Mouse (Mus musculus) T-helper 1 cell (primary cell): Measurements from ENCODE around the gene Rapgef4.

ENCODE experiments used
- in situ Hi-C: fragments of 300-600 bp; cut with MboI, MseI; formaldehyde crosslinking; loops from one replicate; pipeline ENCODE4 v1.15.1; 2025; ENCODE audit warnings: high pct_unique_total_duplicates

Rapgef4 gene

DNA sequence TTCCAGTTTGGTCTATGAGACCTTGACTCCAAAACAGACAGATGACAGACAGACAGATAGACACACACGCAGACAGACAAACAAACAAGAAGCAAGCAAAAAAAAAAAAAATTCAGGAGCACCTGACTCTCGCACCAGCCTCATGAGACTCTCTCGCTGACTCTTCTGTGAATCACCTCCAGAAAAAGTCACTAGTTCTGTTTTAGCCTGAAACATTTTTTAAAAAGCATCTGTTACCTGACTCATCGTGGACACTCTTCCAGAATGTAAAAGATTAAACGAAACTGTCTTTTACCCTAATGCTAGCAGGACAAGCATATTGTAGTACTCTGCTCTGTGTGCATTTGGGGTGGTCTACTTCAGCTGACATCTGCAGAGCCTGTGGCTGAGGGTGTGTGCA is 44.6 kb downstream of the Rapgef4 start:
- in situ Hi-C loops: no loop called here

DNA sequence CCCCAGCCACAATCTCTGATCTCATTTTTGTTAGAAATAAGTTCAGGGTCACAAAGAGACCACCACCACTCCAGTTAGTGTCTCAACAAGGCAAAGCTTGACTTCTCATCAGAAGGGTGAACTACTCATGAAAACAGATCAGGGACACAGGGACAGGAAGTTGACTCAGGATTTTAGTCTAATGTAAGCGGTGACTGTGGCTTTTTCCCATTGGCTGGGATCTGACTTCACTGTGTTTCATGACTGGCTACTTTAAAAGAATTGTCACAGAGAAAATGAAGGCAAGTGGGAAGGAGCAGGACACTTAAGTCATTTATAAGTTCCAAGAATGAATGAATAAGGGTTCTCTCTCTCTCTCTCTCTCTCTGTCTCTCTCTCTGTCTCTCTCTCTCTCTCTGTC is 45.5 kb downstream of the Rapgef4 start:
- in situ Hi-C loops: no loop called here

DNA sequence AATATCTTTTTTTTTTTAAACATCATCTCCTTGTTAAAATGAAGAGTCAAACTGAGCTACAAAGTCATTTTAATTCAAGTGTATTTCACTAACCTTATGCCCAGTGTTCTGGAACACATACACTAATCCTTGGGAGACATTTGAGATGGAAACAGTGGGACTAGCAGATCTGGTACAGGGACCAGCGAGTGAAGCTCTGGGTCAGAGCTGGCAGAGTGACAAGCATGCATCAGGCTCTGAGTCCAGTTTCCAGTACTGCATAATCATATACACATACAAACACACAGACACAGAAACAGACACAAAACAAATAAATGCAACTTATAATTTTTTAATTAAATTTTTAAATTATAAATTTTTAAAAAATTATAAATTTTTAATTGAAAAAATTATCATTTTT is 48.0 kb downstream of the Rapgef4 start:
- in situ Hi-C loops: no loop called here

DNA sequence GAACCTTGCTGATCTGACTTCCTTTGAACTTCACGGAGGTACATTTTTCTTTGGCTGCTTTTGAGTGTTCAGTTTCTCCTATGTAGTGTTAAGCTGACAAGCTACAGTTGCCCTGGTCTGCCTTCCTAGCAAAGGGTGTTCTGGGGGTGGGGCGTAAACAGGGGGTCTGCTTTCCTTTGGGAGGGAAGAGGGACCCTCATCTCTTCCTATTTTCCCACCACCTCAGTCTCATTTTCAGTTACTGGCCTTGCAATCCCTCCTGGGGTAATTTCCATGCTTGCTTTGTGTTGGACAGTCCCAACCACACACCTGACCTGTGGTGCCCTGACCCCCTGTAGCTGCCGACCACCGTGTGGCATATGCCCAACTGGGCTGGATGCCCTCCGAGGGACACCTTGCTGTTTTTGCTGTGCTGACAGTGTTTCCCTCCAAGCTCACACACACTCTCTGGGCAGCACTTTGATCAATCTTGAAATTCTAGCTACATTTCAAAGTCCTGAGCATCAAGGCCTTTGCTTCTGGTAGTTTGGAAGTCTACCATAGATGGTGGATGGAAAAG is 48.6 kb downstream of the Rapgef4 start:
- in situ Hi-C loops: loop anchor here (5.0 kb wide), 1 partner anchor 62 kb away; no protein-coding TSS in a partner anchor

DNA sequence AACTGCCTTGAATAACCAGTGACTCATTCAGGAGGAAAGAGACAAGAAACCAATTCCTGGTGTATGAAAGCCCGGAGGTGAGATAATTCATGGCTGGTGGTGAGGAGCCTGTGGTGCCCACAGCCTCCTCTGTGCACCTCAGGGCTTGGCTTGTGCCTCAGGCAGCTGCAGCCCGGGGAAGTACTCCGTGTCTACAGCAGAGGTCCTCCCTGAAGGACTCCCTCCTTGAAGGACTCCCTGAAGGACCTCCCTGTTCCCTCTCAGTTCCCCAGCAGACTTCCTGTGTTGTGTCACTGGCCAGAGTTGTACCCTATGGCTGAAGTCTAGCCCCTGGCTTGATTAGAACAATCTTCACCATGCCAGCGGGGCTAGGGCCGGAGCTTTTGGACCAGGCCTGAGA is 50.7 kb downstream of the Rapgef4 start:
- in situ Hi-C loops: loop anchor here (5.0 kb wide), 1 partner anchor 64 kb away; no protein-coding TSS in a partner anchor

DNA sequence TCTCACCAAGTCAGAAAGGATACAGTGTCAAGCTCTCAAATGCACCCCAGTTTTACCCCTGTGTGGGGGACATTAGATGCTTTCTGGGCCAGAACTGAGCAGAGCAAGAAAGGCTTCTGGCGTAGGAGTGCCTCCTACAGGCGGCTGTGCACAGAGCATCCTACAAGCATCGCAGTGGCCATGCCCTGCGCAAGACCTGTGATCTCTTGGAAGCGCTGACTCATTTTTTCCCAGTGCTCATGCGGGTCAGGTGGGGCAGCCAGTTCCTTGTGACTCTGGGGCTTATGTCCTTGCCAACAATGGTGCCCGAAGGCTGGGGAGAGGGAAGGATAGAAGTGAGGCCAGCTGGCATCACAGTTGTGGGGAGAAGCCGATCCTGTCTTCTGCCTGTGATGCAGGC is 54.6 kb downstream of the Rapgef4 start:
- in situ Hi-C loops: no loop called here

DNA sequence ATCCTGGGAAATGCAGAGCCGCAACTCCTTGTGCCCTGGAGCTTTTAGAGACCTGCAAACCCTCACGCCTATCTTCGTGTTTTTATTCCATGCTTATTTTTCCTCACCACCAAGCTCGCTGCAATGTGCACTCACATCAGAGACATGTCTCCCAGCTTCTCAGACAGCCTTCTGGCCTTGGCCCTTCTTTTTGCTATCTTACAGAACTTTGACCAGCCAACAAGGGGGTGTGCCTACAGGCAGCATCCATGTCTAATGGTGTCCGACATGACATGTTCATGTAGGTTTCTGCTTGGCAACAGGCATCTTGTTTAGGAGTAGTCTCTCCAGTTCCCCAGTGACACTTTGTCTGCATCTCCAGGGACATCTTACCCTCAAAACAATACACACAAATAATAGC is 56.3 kb downstream of the Rapgef4 start:
- in situ Hi-C loops: no loop called here

DNA sequence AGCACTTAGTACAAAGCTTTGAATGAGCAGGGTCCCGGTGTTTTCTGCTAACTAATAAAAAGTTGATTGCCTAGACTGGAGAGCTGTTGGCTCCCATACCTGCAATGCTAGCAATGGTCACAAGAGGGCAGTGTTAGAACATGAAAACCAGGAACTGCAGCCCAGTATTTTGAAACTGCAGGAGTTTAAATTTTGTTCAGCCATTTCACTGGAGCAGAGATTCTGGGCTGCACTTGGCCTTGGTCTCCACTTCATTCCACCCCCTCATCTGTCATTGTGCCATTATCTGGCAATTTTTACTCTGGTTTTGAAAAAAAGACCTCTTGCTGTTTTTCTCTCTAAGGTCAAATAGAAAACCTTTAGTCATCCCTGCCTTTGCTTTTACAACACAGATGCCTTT is 57.2 kb downstream of the Rapgef4 start:
- in situ Hi-C loops: no loop called here

DNA sequence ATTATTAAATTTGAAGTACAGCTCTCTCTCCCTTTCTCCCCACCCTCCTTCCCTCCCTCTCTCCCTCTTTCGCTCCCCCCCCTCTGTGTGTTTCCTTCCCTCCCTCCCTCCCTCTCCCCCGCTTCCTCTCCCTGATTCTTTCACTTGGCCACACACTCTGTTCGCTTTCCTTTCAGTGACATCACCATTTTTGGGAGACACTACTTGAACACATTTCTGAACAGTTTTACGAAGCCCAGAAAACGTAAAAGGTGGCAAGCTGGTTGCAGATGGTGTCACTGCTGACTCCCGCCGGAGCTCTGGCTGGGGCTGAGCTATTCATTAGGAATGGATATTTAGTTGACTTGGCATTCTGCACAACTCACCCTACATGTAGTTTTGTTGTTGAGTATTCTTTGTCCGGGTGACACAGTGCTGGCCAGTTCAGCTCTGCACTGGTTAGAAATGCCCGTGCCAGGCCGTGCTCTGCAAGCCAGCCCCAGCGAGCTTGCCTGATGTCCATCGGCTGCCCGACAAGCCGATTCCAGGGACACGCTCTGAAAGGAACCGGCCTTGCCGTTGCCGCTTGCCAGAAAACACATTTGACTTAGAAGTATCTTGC is 57.7 kb downstream of the Rapgef4 start:
- in situ Hi-C loops: no loop called here

DNA sequence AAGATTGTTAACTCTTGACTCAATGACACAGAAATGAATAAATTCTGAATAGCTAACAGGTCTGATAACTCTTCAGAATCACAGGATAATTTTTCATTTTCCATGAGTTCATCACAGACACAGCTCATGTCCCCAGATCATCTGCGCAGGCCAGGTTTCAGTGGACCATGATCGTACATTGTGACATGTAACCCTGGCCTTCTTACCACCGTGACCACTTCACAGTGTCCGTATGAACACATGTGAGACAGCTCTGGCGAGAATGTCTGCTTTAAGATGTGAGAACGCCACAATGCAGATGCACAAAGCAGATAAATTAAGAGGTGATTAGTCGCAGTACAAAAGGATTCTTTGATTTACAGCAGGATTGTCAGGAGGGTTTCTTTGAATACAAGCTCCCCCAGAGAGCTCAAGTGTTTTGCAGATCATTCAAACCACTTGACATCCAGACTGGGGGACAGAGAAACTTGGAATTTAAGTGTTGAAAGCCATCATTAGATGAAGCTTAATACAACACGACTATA is 58.5 kb downstream of the Rapgef4 start:
- in situ Hi-C loops: loop anchor here (5.0 kb wide), 3 partner anchors 113 to 183 kb away; no protein-coding TSS in a partner anchor

DNA sequence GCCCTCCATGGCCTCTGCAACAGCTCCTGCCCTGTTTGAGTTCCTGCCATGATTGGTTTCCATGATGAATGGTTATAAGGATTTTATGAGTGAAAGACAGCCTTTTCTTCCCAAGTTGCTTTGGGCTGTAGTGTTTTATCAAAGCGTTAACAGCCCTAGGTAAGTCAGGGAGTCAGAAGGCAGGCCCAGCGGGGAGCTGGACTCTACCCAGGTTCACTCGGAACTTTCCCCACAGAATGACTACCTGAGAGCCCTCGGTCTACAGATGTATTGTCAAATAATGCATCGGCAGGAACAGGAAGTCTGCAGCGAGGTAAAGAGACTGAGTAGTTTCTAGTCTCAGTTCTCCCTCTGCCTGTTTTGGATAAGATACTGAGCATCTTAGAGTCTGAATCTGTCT is 60.0 kb downstream of the Rapgef4 start:
- in situ Hi-C loops: loop anchor here (5.0 kb wide), 3 partner anchors 111 to 181 kb away; no protein-coding TSS in a partner anchor

DNA sequence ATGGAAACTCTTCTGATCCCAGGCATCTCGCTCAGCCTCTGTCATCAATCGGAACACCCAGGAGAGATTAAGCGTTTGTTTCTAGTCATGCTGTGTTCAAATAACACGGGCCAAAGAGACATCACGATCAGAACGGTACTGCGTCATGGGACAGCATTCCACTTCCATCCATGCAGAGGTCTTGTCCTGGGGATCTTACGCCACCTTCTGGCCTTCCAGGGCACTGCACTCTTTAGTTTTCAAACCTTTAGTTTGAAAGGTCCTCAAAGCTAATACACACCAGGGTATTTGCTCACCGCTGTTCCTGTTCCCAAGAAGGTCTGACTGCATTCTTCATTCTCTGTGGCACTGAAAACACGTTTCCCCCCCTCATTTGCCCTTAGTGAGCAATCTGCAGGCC is 61.1 kb downstream of the Rapgef4 start:
- in situ Hi-C loops: loop anchor here (5.0 kb wide), 3 partner anchors 110 to 180 kb away; no protein-coding TSS in a partner anchor

DNA sequence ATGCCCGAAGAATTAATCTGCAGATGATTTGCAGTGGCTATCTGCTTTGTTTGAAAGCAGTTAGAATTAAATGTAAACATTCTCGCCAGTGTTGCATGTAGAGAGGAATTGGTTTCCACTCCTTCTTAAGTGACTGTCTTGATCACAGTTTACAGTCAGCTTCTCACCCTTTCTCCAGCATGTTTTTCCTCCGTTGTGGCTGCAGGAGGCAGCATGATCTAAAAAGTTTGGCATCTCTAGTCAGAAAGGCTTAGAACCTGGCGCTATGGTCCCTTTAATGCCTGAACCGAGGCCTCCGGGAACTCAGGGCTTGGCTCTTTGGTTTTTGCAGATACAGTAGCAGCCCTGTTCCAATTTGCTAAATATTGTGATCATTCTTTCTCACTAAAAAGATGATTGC is 63.2 kb downstream of the Rapgef4 start:
- in situ Hi-C loops: loop anchor here (5.0 kb wide), 3 partner anchors 108 to 178 kb away; no protein-coding TSS in a partner anchor

DNA sequence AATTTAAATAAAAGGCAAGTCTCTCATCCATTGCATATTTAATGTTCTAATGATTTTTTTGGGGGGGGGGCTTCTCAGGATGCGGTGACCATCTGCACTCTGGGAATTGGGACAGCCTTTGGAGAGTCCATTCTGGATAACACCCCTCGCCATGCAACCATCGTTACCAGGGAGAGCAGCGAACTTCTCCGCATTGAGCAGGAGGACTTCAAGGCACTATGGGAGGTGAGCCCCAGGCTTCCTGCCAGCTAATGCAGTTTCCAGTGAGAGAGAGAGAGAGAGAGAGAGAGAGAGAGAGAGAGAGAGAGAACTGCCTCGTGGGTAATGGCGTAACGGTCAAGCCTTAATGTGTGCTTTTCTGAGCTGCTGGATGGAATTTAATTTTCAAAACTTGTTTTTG is 64.0 kb downstream of the Rapgef4 start:
- in situ Hi-C loops: no loop called here

DNA sequence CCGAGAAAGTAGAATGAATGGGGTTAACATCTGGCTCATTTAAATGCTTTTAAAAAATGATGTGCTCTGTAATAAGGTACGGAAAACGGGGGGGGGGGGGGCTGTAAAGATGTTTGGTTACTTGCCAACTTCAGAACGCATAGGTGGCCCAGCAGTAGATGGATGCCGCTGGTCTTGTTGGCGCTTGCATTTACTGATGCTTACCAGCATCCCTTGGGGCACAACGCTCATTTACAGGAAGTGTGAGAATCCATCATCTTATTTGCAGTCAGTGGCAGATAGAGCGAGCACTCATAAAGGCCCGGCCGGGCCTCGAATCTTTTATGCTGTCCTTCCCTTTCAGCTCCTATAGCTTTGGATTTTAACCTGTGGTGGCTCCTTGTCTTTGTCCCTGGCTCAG is 64.6 kb downstream of the Rapgef4 start:
- in situ Hi-C loops: no loop called here

DNA sequence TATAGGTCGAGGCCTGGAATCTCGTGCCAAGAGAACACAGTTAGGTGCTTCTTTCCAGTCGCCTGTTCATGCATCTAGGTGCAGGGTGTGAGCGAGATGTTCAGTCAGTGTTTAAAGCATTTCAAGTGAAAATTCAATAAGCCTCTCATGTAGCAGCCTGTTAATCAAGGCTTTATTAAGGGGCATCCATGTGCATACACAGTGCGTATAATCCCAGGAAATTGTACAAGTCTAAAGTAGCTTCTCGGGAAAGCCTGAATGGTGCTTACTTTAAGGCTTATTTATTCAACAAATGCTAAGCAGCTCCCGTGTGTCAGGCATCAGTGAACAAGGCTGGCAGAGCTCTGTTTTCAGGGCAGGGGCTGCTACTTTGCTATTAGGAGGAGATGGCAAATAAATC is 69.4 kb downstream of the Rapgef4 start:
- in situ Hi-C loops: no loop called here

DNA sequence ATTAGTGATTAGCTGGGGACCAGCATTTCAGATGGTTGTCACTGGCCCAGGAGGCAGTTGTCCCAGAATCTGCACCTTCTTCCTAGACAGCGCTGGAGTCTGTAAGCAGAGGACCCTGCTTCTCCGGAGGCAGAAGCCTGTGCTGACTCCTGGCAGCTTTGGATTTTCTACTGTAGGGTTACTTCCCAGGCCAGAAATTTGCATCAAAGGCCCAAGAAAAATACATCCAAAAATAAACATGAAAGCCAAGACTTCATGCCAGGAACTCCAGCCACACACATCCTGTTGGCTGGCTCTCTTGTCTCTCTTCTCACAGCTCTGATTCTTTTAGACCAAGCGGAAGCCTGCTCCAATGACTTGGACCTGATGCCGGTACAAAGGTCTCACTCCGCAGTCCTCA is 73.2 kb downstream of the Rapgef4 start:
- in situ Hi-C loops: no loop called here

DNA sequence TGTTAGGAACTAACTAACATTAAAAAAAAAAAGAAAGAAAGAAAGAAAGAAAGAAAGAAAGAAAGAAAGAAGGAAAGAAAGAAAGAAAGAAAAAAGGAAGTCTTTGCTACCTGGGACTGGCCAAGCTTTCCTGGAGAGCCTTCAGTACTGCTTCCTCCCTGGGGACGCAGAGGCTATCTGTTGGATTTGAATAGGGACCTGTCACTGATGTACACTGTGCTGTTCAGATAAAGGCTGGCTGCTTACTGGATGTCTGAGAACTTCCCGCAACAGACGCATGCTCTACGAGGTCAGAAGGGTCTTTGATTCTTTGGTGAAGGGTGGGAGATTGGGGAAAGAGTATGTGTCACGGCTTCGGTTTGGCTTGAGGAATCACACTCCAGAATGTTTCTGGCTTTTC is 73.7 kb downstream of the Rapgef4 start:
- in situ Hi-C loops: no loop called here

DNA sequence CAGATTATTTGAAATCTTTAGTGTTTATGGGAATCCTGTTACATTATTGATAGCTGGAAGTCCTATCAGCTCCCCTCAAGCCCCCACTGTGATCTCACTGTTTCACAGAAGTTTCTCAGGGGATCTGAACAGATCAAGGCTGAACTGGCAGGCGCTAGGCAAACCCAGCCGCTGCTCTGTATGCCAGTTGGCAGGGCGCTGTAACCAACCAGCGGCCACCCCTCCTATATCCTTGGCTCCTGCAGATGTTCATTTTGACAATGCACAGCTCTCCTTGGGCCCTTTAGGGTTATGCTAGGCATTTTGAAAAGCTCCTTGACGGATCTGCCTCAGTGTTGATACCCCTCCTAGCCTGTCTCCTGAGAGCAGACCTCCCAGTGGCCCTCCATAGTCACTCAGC is 74.4 kb downstream of the Rapgef4 start:
- in situ Hi-C loops: no loop called here

DNA sequence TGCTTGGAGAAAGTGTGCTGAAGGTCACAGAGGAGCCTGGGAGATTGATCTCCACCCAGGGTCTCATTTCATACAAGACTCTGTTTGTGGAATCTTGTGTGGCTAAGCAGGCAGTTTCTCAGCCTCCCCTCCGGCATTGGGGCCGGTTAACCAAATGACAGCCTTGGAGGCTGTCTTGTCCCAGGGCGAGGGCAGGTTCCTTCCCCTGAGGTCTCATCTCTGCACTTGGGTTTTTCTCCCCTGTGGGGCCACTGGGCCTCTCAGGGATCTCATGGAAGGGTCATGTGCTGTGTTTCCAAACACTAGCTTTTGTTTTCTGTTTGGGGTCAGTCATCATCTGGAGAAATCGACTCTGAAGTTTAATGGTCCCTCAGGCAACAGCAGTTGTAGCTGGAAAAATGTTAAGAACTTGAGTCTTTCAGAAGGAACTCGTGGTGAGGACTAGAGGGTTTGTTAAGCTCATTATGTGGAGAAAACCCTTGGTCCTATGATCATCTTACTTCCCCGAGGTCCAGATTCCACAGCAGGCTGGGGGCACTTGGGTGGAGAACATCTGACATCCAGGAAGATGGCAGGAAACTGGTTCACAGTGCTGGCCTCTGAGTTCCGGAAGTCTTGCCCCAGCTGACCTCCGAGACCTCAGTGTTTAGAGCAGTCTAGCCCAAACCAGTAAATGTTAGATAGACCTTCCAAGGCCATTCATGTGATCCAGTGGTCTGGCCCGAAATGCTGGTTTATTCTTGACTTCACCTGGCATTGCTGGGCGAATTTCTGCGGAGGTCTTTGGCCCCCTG is 75.2 kb downstream of the Rapgef4 start:
- in situ Hi-C loops: no loop called here

DNA sequence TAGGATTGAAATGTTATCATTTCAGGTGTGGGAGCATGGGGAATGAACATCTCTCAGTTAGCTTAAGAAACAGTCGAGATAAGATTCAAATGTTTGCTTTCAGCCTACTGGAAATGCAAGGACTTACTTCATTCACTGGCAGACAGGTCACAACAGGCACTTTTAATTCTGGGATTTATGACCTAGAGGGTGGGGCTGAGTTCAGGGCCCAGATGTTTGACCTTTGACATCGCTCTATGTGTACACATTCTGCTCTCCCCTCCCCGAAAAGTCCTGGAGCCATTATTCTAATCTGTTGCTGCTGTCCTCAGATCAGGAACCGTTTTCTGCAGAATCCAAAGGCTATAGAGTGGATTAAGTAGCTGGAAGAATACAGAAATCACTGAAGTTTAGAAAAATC is 81.9 kb downstream of the Rapgef4 start:
- in situ Hi-C loops: no loop called here

DNA sequence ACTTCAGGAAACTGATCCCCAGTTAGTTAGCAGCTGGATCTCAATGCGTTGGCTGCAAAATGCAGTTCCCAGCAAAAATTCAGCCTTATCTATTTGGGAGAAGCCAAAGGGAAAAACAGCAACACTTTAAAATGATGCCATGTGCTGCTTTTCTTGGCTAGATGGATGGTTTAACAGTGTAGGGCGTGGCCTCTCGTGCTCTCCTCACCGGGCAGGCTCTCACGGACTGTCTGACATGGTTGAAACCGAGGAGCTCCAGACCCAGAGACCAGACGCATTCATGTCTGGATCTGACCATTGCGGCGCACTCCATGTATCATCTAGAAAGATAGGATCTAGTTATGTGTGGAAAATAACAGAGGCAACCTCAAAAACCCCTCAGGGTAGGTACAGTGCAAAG is 87.5 kb downstream of the Rapgef4 start:
- in situ Hi-C loops: no loop called here

DNA sequence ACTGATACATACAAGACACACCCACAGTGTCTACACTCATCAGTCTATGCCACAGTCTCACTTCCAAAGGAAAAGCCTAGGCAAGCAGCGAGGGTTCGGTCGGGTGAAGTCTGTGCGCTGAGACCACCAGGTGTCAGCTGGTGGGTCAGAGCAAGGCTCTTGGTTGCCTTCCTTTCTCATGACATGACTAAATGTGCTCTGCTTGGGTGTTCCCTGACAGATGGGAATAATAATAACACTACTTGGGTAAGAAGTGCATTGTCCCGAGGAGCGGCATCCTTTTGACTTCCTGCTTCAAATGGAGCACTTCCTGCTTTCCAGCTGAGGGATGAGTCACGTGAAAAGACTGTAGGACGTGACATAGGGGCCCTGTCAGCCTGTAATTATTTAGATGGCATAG is 89.0 kb downstream of the Rapgef4 start:
- in situ Hi-C loops: no loop called here
